Mouse (Mus musculus): ENCODE data around the gene Bcas1.

The Bcas1 gene

GRCm38 (mm10) chr2:170316774-170317173, 110.9 kb downstream of the Bcas1 start:
- DNase-seq (ENCODE audit: low read depth in 2 of 2, low spot score in 2 of 2) = no peak

- no peak for DNase-seq (ENCODE audit: low read depth in 2 of 2, low spot score in 2 of 2)
Measured at GRCm38 (mm10) chr2:170316344-170316743, 111.3 kb downstream of the Bcas1 start.

GRCm38 (mm10) chr2:170310988-170311359, 116.7 kb downstream of the Bcas1 start:
- no peak for DNase-seq (ENCODE audit: low read depth in 2 of 2, low spot score in 2 of 2)

GRCm38 (mm10) chr2:170310310-170310987, 117.2 kb downstream of the Bcas1 start:
- DNase-seq (ENCODE audit: low read depth in 2 of 2, low spot score in 2 of 2) = no peak

GRCm38 (mm10) chr2:170308966-170309365, 118.7 kb downstream of the Bcas1 start:
- DNase-seq (ENCODE audit: low read depth in 2 of 2, low spot score in 2 of 2) = no peak

- no peak for DNase-seq (ENCODE audit: low read depth in 2 of 2, low spot score in 2 of 2)
Measured at GRCm38 (mm10) chr2:170308033-170308820, 119.4 kb downstream of the Bcas1 start.

GRCm38 (mm10) chr2:170307589-170308021, 120.0 kb downstream of the Bcas1 start:
- DNase-seq (ENCODE audit: low read depth in 2 of 2, low spot score in 2 of 2) = no peak

GRCm38 (mm10) chr2:170306637-170307320, 120.9 kb downstream of the Bcas1 start:
- DNase-seq (ENCODE audit: low read depth in 2 of 2, low spot score in 2 of 2) = no peak

GRCm38 (mm10) chr2:170304766-170305165, 122.9 kb downstream of the Bcas1 start:
- DNase-seq (ENCODE audit: low read depth in 2 of 2, low spot score in 2 of 2) = no peak

- no peak for DNase-seq (ENCODE audit: low read depth in 2 of 2, low spot score in 2 of 2)
Measured at GRCm38 (mm10) chr2:170303595-170303994, 124.0 kb downstream of the Bcas1 start.

GRCm38 (mm10) chr2:170302825-170303224, 124.8 kb downstream of the Bcas1 start:
- no peak for DNase-seq (ENCODE audit: low read depth in 2 of 2, low spot score in 2 of 2)
